Mouse (Mus musculus) lung, adult 2 months (tissue): ENCODE measurements around the gene Szt2. TPM values are rescaled to one million over a fixed set of nuclear protein-coding genes. Genes with fewer than 3 reads are reported as not detected.

Experiments used
- DNase-seq: peaks from one replicate; pipeline ENCODE4 v3.0.0; 2022
- H3K4me1 ChIP-seq: fragments of 200-500 bp; 2 replicates; pipeline ENCODE4 v1.6.1; 2011; ENCODE audit warnings: low read length; ENCODE audit not compliant: control insufficient read depth, insufficient read depth
- H3K4me3 ChIP-seq: fragments of 200-500 bp; replicated peaks from 2 replicates; pipeline ENCODE3; 2011; ENCODE audit warnings: low read depth, mild to moderate bottlenecking, control low read depth, low read length; ENCODE audit errors: extremely low read depth
- CTCF ChIP-seq: fragments of 200-500 bp; IDR thresholded peaks from 2 replicates; pipeline ENCODE4 v1.5.1; 2011; ENCODE audit warnings: mild to moderate bottlenecking, low read length, control low read depth; ENCODE audit not compliant: insufficient read depth
- POLR2A ChIP-seq: fragments of 200-500 bp; IDR thresholded peaks from 2 replicates; pipeline ENCODE4 v1.6.1; 2011; ENCODE audit warnings: low read depth, mild to moderate bottlenecking, control low read depth, low read length, borderline replicate concordance; ENCODE audit errors: extremely low read depth
- WGBS: fragments of 180-500 bp; shearing (Covaris S2); methylation state at CpG from one replicate; pipeline ENCODE4 v1.1.7; 2018; 5-methylcytosine and 5-hydroxymethylcytosine counted together
- polyA plus RNA-seq: library from polyadenylated mRNA; depleted of rRNA; stranded (reverse); fragments of >200 nt; gene quantifications from 2 replicates; pipeline ENCODE4 v1.2.3, GENCODE M21; 2012; rRNA removed

Gene Szt2
- 48.5 and 54.4 TPM in 2 replicates for polyA plus RNA-seq

DNA sequence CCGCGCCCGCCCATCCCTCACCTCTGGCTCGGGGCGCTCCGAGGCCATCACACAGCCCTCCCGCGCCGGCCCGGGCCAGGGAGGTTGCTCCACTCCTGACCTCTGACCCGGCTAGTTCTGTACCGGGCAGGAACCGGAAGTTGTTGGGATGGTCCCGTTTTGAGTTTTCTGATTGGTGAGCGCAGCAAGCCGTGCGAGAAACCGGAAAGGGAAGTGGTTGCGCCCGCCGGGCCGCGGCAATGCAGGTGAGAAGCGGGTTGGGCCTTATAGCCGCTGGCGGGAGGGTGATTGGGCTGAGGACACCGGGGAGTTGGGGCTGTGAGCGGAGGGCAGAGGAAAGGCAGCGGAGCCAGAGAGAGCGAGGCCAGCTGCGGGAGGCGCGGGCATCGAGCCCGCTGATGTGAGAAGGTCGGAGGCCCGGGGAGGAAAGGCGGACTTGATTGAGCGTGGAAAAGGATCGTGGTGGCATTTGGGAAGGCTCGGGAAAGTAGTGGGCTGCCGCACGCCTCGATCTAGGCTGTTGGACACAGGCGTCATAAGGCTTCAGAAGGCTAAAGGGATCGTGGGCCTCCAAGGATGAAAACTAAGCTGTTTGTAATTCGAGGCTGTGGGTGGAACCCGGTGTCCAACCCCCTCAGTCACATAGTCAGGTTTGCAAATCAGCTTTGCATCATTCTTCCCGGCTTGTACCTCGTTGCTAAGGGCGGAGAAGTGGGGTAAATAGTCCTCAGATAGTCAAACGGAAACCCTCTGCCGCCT lies at the start of gene Szt2, which contains the start of gene Med8:
Gene Szt2, minus strand, starts transcription at position 132 of the 759 bp plus-strand sequence.
Gene Med8, plus strand, starts transcription at position 196 of the 759 bp plus-strand sequence.
- Histone ChIP-seq H3K4me3 (peak within 1 kb of the TSS; percentile 97), H3K4me1 (peaks cover 8% of the 10 kb centered on the region)
- DNase-seq = peak; percentile 89
- 1% methylated on average over 53 of the region's 53 CpGs for WGBS
- TF ChIP-seq POLR2A (peak; percentile 62), CTCF (no peak)

DNA sequence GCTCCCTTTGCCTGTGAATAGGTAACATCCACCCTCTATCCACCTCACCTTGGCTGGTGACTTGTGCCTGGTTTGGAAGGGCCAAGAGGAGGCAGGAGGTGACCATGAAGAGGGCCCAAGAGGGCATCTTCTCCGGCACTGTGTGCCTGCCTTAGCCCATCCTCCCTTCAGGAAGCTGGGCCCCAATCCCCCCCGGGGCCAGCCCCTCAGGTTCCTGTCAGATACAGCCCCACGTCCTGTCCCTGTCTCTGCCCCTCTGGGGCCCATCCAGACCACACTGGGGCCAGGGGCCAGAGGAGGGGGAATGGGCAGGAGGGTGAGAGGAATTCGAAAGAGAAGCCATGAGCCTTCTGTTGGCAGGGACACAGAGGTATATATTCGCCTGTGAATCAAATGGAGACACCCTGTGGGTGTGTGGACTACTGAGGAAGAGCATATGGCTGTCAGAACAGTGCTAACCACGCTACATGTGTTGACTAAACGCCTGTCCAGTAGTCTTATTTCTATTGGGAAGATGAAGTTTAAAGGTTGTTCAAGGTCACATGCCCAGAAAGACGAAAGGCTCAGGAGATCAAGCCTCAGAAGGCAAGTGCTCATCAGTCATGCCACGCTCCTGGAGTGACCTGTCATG lies 48.4 kb upstream of the Szt2 start, which contains the start of gene Mpl:
Gene Mpl, minus strand, starts transcription at position 169 of the 631 bp plus-strand sequence.
- 62% methylated on average over 9 of the region's 9 CpGs for WGBS
- Histone ChIP-seq H3K4me1 (no peaks in the 10 kb centered on the region), H3K4me3 (no peak within 1 kb of the TSS)
- DNase-seq = no peak
- TF ChIP-seq POLR2A (no peak), CTCF (no peak)

DNA sequence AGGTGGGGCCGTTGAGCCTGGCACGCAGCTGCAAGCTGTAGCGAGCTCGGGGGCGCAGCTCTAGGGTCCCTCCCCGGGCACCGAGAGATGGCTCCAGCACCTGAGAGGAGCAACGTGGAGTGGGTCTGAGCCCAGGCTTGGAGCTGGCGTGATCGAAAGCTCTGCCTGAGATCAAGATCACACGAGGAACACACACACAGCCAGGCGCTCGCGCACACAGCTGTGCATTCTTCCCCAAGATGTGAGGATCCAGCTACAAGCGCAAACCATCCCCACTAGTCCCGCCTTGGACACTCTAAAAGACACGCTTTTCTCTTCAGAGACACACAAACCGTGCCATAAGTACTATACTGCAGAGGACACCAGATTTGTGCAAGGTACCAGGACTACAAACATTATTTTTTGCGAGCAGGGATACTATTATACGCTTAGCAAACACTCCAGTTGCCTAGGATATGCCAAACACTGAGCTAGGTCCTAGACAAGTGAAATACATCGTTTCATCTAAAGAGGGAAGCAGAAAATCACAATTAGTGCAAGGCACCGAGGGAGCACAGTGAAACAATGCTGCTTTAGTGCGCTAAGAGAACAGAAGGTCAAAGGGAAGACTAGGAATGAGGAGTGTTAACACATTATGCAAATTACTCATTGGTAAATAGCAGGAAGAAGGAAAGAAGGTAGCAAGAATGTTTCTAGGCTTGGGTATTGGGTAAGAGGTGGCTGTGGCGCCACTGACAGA lies 37.5 kb upstream of the Szt2 start:
- no peaks in the 10 kb centered on the region for H3K4me1 ChIP-seq
- no peak for TF ChIP-seq CTCF
- no peak for TF ChIP-seq POLR2A
- peak overlapping the region; percentile 36 for H3K4me3 ChIP-seq
- WGBS = 40% methylated on average over 24 of the region's 24 CpGs
- DNase-seq = no peak

DNA sequence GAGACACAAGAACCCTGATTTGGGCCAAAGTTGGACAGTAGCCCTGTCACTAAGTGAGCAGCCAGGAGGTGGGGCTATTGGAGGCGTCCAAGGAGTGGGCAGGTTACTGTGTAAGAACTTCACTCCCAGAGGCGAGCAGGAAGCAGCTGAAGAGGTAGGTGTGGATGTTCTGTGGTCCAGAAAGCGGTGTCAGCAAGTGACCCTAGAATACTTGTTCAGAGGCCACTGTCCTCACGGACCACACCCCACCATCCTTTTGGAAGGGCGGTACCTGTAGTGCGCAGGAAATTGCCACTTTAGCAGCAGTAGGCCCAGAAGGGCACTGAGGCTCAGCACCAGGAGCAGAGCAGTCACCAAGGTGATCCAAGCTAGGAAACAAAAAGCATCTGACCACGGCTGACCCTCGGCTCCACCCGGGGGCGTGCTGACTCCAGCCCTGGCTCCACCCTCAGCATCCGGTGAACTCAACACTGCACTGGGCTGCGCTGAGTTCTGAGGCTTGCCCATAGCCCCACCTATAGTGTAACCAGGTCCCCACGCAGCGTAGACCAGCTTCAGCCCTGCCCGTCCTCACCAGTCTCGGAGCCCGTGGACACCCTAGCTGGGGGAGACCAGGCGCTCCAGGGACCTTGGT lies 36.8 kb upstream of the Szt2 start:
- TF ChIP-seq POLR2A (peak; percentile 60; the same call in 1 of the 2 replicates), CTCF (peak; percentile 45)
- Histone ChIP-seq H3K4me3 (peak overlapping the region; percentile 36), H3K4me1 (no peaks in the 10 kb centered on the region)
- WGBS = 28% methylated on average over 18 of the region's 18 CpGs
- peak; percentile 68 for DNase-seq

DNA sequence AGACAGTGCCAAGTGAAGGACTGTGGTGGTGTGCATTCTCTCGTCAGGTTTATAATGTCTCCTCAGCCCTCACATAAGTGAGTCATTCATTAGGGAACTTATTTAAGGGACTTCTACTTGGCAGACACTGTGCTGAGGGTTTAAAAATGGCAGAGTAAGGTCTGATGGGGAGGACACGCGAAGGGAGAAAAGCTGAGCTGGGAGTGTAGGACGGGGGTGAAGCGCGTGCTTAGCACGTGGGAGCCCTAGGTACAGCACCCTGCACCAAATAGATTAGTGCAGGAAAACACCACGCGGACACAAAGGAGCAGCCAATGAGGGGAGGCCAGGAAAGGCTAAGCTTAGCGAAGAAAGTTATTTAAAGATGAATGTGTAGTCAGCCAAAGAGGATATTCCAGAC lies 36.0 kb upstream of the Szt2 start:
- WGBS = 81% methylated on average over 10 of the region's 10 CpGs
- no peak for DNase-seq
- Histone ChIP-seq H3K4me3 (no peak overlapping the region), H3K4me1 (no peaks in the 10 kb centered on the region)
- TF ChIP-seq CTCF = no peak
- TF ChIP-seq POLR2A = no peak

DNA sequence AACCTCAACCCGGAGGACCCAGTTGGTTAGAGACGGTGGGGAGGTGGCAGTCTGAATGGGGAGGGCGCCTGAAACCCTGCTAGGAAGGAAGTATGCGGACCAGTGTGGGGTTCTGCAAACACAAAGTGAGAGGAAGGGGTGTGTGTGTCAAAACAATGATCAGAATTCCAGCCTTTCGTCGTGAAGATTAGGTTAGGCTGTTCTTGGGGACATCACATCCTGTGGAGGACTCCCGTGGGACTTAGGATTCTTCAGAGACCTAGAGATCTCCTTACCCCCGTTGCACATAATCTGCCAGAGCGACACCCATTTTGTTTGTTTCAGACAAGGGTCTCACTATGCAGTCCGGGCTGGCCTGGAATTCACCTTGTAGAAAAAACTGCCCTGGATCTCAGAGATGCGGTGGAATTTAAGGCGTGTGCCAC lies 28.8 kb upstream of the Szt2 start:
- TF ChIP-seq CTCF = no peak
- no peak for TF ChIP-seq POLR2A
- peak overlapping the region; percentile 39 for H3K4me3 ChIP-seq
- peaks cover 5% of the 10 kb centered on the region for H3K4me1 ChIP-seq
- no peak for DNase-seq
- WGBS = 8% methylated on average over 12 of the region's 12 CpGs

DNA sequence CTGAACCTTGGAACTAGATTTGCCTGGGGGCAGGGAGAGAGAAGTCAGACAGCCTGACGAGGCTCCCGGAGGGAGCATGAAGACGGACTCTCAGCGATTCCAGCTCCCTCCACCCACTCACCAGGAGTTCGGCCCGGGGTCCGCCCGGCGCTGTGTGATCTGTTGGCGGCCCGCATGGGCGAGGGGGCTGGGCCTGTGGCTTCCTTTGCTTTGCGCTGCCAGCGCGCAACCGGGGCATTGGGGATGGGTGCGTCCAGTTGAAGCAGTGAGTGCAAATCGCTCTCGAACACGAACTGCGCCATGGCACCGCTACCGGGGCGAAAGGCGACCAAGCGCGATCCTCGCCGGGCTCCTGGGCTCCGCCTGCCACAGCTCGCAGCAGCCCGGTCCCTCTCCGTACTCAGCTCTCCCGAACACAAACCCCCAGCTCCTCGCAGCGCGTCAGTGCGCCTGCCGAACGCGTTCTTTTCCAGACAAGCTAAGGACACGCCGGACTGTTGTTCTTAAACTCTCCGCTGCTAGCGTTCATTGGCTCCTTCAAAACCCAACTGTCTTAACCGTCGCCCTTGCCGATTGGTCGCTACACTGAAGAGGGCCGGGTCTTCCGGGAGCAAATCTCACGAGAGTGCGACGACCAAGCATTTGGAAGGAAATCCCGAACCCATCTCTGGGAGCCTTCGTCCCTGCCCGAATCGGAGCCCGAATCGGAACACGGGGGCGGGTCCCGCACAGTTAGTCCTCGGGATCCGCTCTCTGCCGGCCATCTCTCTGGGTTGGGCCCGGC lies 27.9 kb upstream of the Szt2 start, which contains the start of gene Cdc20:
Gene Cdc20, minus strand, starts transcription at position 533 of the 784 bp plus-strand sequence.
- Histone ChIP-seq H3K4me3 (peak within 1 kb of the TSS; percentile 67), H3K4me1 (peaks cover 5% of the 10 kb centered on the region)
- WGBS = under 1% methylated on average over 67 of the region's 67 CpGs
- TF ChIP-seq POLR2A = peak; percentile 72; the same call in 1 of the 2 replicates
- no peak for TF ChIP-seq CTCF
- DNase-seq = peak; percentile 80

DNA sequence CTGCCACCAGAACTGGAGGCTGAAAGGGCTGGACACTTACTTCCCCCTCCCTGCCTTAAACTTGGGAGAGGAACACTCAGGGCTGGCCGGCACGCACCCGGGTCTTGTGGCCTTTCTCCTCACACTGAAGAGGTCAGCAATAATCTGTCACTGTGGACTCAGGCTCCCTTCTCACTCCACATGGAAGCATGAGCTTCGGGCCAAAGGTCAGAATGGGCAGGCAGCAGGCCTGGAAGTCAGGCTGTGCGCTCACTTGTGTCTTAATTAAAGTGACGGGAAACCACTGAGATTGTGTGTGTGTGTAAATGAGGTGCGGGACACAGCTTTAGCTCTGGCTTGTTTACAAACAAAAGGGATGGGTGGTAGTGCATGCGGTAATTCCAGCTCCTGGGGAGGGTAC lies 23.3 kb upstream of the Szt2 start:
- TF ChIP-seq CTCF = no peak
- TF ChIP-seq POLR2A = no peak
- Histone ChIP-seq H3K4me1 (peaks cover 19% of the 10 kb centered on the region), H3K4me3 (peak overlapping the region; percentile 25)
- WGBS = 58% methylated on average over 8 of the region's 8 CpGs
- DNase-seq = no peak
